Mouse (Mus musculus): ENCODE data around the gene Olfr129. TPM values are rescaled to one million over a fixed set of nuclear protein-coding genes. Genes with fewer than 3 reads are reported as not detected.

Olfr129 gene
- not detected in 2 replicates for polyA plus RNA-seq (2015; fragmentation: Nextera tagmentation; extraction: Ambion mirVana)

GRCm38 (mm10) chr17:38059979-38060378 lies at the start of gene Olfr129:
Gene Olfr129, minus strand, starts transcription at chr17:38060079.
- H3K27me3 ChIP-seq (ENCODE audit: insufficient read depth, low read length): no peaks in the 10 kb centered on the region
- no peak within 1 kb of the TSS for H3K9ac ChIP-seq (replicated peaks; ENCODE audit: low read length)
- H3K9me3 ChIP-seq (ENCODE audit: low read length): no peaks in the 10 kb centered on the region
- H3K4me1 ChIP-seq (ENCODE audit: insufficient read depth, low read length): no peaks in the 10 kb centered on the region
- H3K4me2 ChIP-seq (replicated peaks; ENCODE audit: low read depth, low read length): no peak within 1 kb of the TSS
- H3K36me3 ChIP-seq (ENCODE audit: insufficient read depth, low read length): no peaks in the 10 kb centered on the region
- 65% methylated on average over 1 of the region's 1 CpGs for WGBS
- no peak for ATAC-seq (ENCODE audit: low FRiP score, low TSS enrichment)
- H3K27ac ChIP-seq (ENCODE audit: low read length): no peak within 1 kb of the TSS
- H3K4me3 ChIP-seq (ENCODE audit: low read length): no peak within 1 kb of the TSS

- ATAC-seq (ENCODE audit: low FRiP score, low TSS enrichment): no peak
- H3K36me3 ChIP-seq (ENCODE audit: insufficient read depth, low read length): no peaks in the 10 kb centered on the region
- H3K9me3 ChIP-seq (ENCODE audit: low read length): no peaks in the 10 kb centered on the region
- no peaks in the 10 kb centered on the region for H3K27me3 ChIP-seq (ENCODE audit: insufficient read depth, low read length)
- no peak within 1 kb of the TSS for H3K9ac ChIP-seq (replicated peaks; ENCODE audit: low read length)
- H3K4me3 ChIP-seq (ENCODE audit: low read length): no peak within 1 kb of the TSS
- no peaks in the 10 kb centered on the region for H3K4me1 ChIP-seq (ENCODE audit: insufficient read depth, low read length)
- no peak within 1 kb of the TSS for H3K27ac ChIP-seq (ENCODE audit: low read length)
- H3K4me2 ChIP-seq (replicated peaks; ENCODE audit: low read depth, low read length): no peak within 1 kb of the TSS
Observed at GRCm38 (mm10) chr17:38088593-38088992, 28.7 kb upstream of the Olfr129 start, which contains the start of gene Olfr131. Gene Olfr131, minus strand, starts transcription at chr17:38088693.

GRCm38 (mm10) chr17:38082364-38082763 lies 22.5 kb upstream of the Olfr129 start:
- Histone ChIP-seq H3K4me1 (ENCODE audit: insufficient read depth, low read length) (no peaks in the 10 kb centered on the region), H3K9me3 (ENCODE audit: low read length) (0 out of 2 replicates have a peak, but pooled peaks cover 6% of the 10 kb centered on the region), H3K9ac (replicated peaks; ENCODE audit: low read length) (no peak overlapping the region), H3K4me2 (replicated peaks; ENCODE audit: low read depth, low read length) (no peak overlapping the region), H3K4me3 (ENCODE audit: low read length) (no peak overlapping the region), H3K27ac (ENCODE audit: low read length) (no peak overlapping the region), H3K27me3 (ENCODE audit: insufficient read depth, low read length) (no peaks in the 10 kb centered on the region), H3K36me3 (ENCODE audit: insufficient read depth, low read length) (no peaks in the 10 kb centered on the region)
- no peak for ATAC-seq (ENCODE audit: low FRiP score, low TSS enrichment)
- WGBS: 84% methylated on average over 4 of the region's 4 CpGs

GRCm38 (mm10) chr17:38063621-38064020 lies 3.7 kb upstream of the Olfr129 start, which contains the start of gene Olfr130:
Gene Olfr130, plus strand, starts transcription at chr17:38063921.
- H3K4me2 ChIP-seq (replicated peaks; ENCODE audit: low read depth, low read length): no peak within 1 kb of the TSS

GRCm38 (mm10) chr17:38026297-38026696 lies 33.6 kb downstream of the Olfr129 start:
- ATAC-seq (ENCODE audit: low FRiP score, low TSS enrichment): no peak

More at GRCm38 (mm10) chr17:38063621-38064020, 3.7 kb upstream of the Olfr129 start, which contains the start of gene Olfr130:
- H3K36me3 ChIP-seq (ENCODE audit: insufficient read depth, low read length): no peaks in the 10 kb centered on the region
- WGBS: 85% methylated on average over 1 of the region's 1 CpGs
- H3K27ac ChIP-seq (ENCODE audit: low read length): no peak within 1 kb of the TSS
- no peaks in the 10 kb centered on the region for H3K27me3 ChIP-seq (ENCODE audit: insufficient read depth, low read length)
- H3K4me1 ChIP-seq (ENCODE audit: insufficient read depth, low read length): no peaks in the 10 kb centered on the region
- H3K4me3 ChIP-seq (ENCODE audit: low read length): no peak within 1 kb of the TSS
- no peaks in the 10 kb centered on the region for H3K9me3 ChIP-seq (ENCODE audit: low read length)
- ATAC-seq (ENCODE audit: low FRiP score, low TSS enrichment): no peak
- H3K9ac ChIP-seq (replicated peaks; ENCODE audit: low read length): no peak within 1 kb of the TSS

GRCm38 (mm10) chr17:38016341-38016740 lies 43.5 kb downstream of the Olfr129 start:
- Histone ChIP-seq H3K4me3 (ENCODE audit: low read length) (no peak overlapping the region), H3K4me1 (ENCODE audit: insufficient read depth, low read length) (no peaks in the 10 kb centered on the region), H3K27me3 (ENCODE audit: insufficient read depth, low read length) (no peaks in the 10 kb centered on the region), H3K4me2 (replicated peaks; ENCODE audit: low read depth, low read length) (no peak overlapping the region), H3K36me3 (ENCODE audit: insufficient read depth, low read length) (no peaks in the 10 kb centered on the region), H3K9me3 (ENCODE audit: low read length) (0 out of 2 replicates have a peak, but pooled peaks cover 6% of the 10 kb centered on the region), H3K27ac (ENCODE audit: low read length) (no peak overlapping the region), H3K9ac (replicated peaks; ENCODE audit: low read length) (no peak overlapping the region)
- WGBS: 70% methylated on average over 2 of the region's 2 CpGs
- ATAC-seq (ENCODE audit: low FRiP score, low TSS enrichment): no peak

More at GRCm38 (mm10) chr17:38026297-38026696, 33.6 kb downstream of the Olfr129 start:
- Histone ChIP-seq H3K27me3 (ENCODE audit: insufficient read depth, low read length) (no peaks in the 10 kb centered on the region), H3K4me1 (ENCODE audit: insufficient read depth, low read length) (no peaks in the 10 kb centered on the region), H3K4me2 (replicated peaks; ENCODE audit: low read depth, low read length) (no peak overlapping the region), H3K36me3 (ENCODE audit: insufficient read depth, low read length) (no peaks in the 10 kb centered on the region), H3K9ac (replicated peaks; ENCODE audit: low read length) (no peak overlapping the region), H3K27ac (ENCODE audit: low read length) (no peak overlapping the region), H3K4me3 (ENCODE audit: low read length) (no peak overlapping the region), H3K9me3 (ENCODE audit: low read length) (no peaks in the 10 kb centered on the region)
- 29% methylated on average over 5 of the region's 5 CpGs for WGBS

- no peak for ATAC-seq (ENCODE audit: low FRiP score, low TSS enrichment)
- Histone ChIP-seq H3K27me3 (ENCODE audit: insufficient read depth, low read length) (no peaks in the 10 kb centered on the region), H3K9me3 (ENCODE audit: low read length) (no peaks in the 10 kb centered on the region), H3K27ac (ENCODE audit: low read length) (no peak overlapping the region), H3K9ac (replicated peaks; ENCODE audit: low read length) (no peak overlapping the region), H3K36me3 (ENCODE audit: insufficient read depth, low read length) (no peaks in the 10 kb centered on the region), H3K4me1 (ENCODE audit: insufficient read depth, low read length) (no peaks in the 10 kb centered on the region), H3K4me2 (replicated peaks; ENCODE audit: low read depth, low read length) (no peak overlapping the region), H3K4me3 (ENCODE audit: low read length) (no peak overlapping the region)
- 62% methylated on average over 2 of the region's 2 CpGs for WGBS
Observed at GRCm38 (mm10) chr17:38004996-38005395, 54.9 kb downstream of the Olfr129 start.

Other genes starting within 250 kb of the Olfr129 start
- gene Olfr125, start 227.1 kb downstream of the Olfr129 start, polyA plus RNA-seq (2015; fragmentation: Nextera tagmentation; extraction: Ambion mirVana): not detected in 2 replicates
- gene Olfr126, start 212.6 kb downstream of the Olfr129 start, polyA plus RNA-seq (2015; fragmentation: Nextera tagmentation; extraction: Ambion mirVana): not detected in 2 replicates
- gene Olfr127, start 159.6 kb downstream of the Olfr129 start, polyA plus RNA-seq (2015; fragmentation: Nextera tagmentation; extraction: Ambion mirVana): not detected in 2 replicates
- gene Olfr128, start 139.5 kb downstream of the Olfr129 start, polyA plus RNA-seq (2015; fragmentation: Nextera tagmentation; extraction: Ambion mirVana): not detected in 2 replicates
- gene Olfr761, start 107.0 kb downstream of the Olfr129 start, polyA plus RNA-seq (2015; fragmentation: Nextera tagmentation; extraction: Ambion mirVana): not detected in 2 replicates
- not detected in 2 replicates for gene Olfr130, start 3.8 kb upstream of the Olfr129 start, polyA plus RNA-seq (2015; fragmentation: Nextera tagmentation; extraction: Ambion mirVana)
- gene Olfr131, start 28.6 kb upstream of the Olfr129 start, polyA plus RNA-seq (2015; fragmentation: Nextera tagmentation; extraction: Ambion mirVana): not detected in 2 replicates
- gene Olfr132, start 74.4 kb upstream of the Olfr129 start, polyA plus RNA-seq (2015; fragmentation: Nextera tagmentation; extraction: Ambion mirVana): not detected in 2 replicates
- gene Olfr133, start 85.2 kb upstream of the Olfr129 start, polyA plus RNA-seq (2015; fragmentation: Nextera tagmentation; extraction: Ambion mirVana): not detected in 2 replicates
- not detected in 2 replicates for gene Olfr134, start 111.3 kb upstream of the Olfr129 start, polyA plus RNA-seq (2015; fragmentation: Nextera tagmentation; extraction: Ambion mirVana)
- gene Olfr135, start 144.3 kb upstream of the Olfr129 start, polyA plus RNA-seq (2015; fragmentation: Nextera tagmentation; extraction: Ambion mirVana): not detected in 2 replicates
- gene Olfr138, start 201.0 kb upstream of the Olfr129 start, polyA plus RNA-seq (2015; fragmentation: Nextera tagmentation; extraction: Ambion mirVana): not detected in 2 replicates
- not detected in 2 replicates for gene Olfr137, start 247.5 kb upstream of the Olfr129 start, polyA plus RNA-seq (2015; fragmentation: Nextera tagmentation; extraction: Ambion mirVana)